Mouse (Mus musculus) retina, embryonic 14.5 days (tissue): ENCODE data around the gene Fam168a.
A peak's percentile ranks its signal among the peaks of the same experiment; 100 is the strongest.
"Not testable (repeated sequence)": the region's sequence is repeated elsewhere in the genome, so short reads cannot be mapped to it uniquely, and the experiment has no call there.

ENCODE experiments used
- DNase-seq: peaks from one replicate; pipeline ENCODE4 v3.0.0-alpha.2; 2015; ENCODE audit warnings: low spot score

The Fam168a gene

DNA sequence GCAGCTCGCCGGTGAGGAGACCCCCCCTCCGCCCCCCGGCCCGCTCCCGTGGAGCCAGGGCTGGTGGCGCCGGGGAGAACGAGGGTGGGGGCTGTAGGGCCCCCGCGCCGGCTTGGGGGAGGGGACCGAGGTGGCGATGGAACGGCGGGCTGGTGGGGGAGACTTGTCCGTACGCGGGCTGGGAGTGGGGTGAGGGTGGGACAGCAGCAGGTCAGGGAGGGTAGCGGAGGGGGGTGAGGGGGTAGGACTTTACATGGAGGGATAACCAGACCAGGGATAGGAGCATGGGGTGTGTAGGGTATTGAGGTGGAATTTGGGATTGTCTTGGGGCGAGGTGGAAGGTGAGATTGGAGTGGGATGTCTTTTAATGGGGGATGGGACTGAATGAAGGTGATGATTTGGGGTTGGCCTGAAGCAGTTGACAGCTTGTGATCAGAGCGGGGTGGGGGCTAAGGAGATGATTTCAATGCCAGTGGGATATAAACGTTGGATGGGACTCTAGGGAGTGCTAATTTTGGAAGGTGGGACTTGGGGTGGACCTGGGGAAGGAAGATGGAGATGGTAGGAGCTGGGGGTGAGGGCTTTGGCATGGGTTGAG is 547 bp downstream of the Fam168a start:
- DNase-seq, result no peak

DNA sequence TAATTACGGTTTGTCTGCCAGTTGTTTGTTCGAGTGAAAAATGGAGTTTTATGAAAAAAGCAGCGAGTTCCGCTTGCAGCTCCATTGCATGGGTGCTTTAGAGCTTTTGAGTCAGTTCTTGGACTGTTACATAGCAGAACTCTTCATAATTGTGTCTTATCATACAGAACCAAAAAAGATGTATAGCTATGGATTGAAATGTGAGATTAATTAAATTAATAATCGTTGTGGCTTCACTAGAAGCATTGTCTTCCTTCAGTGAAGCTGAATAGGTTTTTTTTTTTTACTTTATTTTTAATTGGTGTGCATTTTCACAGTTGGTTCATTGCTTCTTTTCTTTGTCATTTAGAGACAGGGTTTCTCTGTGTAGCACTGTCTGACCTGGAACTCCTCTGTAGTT is 12.3 kb downstream of the Fam168a start:
- DNase-seq, result peak; percentile 71

DNA sequence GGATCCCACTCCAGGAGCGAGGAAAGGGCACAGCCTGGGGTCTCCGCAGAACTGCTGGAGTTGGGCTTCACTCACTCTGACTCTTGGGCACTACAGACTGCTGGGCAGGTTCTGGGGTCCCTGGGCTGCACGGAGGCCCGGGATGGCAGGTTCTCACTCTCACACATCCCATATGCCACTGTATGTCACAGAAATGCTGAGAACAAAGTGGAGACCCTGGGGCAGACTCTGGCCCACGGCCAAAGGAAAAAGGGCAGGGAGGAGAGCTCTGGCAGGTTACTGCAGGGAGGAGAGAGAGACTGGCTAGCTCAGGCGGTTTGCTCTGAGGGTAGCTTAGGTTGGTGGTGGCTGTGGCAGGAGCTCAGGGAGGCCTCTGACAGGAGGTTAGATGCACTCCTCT is 15.8 kb downstream of the Fam168a start:
- no peak for DNase-seq

DNA sequence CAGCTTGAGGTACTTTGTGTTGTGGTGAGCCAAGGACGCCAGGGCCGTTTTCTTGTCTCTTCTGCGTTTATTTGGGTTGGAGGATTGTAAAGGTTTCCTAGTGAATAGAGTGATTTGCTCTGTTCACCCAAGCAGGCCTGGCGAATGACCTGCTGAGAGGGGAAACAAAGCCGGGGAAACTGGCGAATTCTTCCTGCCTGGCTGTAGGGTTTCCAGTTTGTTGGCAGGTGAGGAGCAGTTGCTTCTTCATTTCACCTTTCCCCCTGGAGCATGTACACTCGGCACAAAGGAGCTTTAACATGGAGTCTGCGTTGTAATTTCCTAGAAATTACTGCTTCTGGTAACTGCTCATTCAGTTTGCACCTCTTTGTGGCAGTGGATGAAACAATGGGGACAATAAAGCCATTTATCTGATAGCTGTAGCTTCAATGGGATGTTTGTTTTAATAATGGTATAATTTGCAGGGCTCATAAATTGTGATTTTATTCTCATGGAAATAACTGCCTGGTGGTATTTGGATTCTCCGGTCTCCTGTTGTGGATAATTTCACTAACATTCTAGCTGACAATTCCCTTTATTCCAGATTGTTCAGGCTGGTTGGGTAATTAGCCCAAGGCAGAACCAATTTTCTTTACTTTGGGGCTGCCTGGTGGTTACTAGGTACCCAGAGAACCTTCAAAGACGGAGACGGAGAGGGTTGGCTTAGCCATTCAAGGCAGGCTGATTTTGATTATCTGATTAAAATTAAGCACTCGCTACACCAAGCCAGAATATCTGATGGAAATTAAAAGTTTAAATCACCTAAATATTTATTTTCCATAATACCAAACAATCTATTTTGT is 17.2 kb downstream of the Fam168a start:
- DNase-seq, result peak; percentile 60

DNA sequence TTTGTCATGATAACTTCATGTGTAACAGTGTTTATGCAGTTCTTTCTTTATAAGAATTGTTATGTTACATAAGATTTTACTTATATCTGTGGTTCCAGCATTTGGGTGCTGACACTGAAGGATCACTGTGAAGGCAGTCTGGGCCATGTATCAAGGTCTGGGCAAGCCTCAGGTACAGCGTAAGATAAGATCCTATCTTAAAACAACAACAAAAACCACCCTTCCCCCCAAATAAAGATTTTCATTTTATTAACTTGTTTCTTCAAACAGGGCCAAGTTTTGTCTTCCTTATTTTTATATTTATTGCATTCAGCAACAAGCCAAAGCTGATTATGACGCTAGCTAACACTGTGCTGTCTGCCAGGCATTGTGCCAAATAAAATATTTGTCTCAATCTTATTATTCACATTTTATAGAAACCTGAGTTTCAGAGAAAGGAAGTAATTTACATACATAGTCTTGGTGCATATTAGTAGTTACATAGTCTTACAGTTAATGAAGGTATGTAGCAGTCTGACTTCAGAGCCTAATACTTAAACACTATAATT is 21.2 kb downstream of the Fam168a start:
- DNase-seq, result no peak

DNA sequence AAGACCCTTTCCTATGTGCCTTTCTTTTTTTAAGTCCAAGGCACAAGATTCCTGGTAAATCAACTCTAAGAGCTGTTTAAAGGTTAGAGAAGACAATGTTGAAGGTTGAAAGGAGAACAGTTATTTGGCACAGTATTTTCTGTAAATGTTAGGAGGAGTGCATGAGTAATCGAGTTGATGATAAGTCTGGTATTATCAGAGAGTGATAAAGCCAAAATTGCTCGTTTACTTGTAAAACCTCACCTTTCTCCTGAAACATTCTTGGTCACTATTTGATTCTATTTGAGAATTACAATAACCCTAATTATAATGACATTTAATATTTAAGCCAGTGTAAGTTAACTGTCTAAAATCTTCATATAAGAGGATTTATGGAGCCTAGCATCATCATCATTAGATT is 23.3 kb downstream of the Fam168a start:
- no peak for DNase-seq

DNA sequence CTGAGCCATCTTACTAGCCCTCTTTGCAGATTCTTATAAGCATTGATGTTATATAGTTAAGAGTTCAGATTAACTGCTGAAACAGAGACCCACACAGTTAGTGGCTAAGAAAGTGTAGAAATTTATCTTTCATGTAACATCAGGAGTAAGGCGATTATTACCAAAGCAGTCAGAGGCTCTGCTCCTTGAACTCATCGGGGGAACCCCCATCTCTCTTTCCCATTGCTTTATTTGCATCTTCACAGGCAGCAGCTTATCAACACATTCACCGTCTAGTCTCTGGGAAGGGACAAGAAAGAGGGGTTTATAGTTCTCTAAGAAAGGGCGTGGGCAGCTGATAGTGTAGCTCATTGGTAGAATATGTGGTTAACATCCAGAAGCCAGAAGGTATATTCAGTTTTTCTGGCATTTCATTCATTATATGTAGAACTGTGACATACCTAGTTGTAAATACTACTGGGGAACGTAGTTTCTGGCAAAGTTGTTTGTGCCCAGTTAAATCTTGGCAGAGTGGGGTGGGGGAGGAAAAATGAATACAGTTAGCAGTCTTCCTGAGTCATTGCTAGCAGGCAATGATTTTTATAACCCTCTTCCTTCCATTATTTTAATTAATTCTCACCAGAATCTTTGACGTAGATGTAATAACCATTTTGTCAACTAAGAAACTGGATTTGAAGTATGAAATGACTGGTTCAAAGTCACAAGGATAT is 26.1 kb downstream of the Fam168a start:
- no peak for DNase-seq

DNA sequence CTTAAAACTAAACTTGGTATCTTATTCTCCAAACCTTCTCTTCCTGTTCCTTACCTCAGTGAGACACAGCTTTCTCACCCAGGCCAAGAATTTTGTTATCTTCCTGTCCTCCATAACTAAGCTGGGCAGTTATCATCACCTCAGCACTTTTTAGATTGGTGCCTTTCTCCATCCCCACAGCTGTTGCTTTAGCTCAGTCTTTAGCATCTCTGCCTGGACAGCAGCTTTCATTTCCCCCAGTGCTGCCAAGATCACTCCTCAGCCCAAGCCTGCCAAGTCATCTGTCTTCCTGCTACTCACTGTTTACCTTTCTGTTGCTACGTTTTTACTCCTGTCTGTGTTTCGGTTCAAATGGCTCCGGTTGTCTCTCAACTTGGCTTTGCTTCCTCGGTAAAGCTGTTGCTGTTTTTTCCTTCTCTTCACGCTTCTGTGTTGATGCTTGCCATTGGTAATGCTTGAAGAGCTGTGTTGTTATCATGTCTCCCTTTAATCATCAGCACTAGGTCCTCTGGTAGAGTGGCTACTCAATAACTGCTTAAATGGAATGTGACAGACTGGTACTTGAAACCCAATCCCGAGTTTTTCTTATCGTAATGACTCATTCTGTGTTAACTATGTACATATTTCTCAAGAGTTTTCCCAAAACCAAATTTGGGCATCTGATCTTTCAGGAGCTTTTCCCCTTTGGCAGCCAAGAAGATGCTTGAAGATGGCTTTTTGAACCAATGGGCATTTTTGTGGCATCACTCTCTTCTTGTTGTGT is 26.8 kb downstream of the Fam168a start:
- DNase-seq, result no peak

DNA sequence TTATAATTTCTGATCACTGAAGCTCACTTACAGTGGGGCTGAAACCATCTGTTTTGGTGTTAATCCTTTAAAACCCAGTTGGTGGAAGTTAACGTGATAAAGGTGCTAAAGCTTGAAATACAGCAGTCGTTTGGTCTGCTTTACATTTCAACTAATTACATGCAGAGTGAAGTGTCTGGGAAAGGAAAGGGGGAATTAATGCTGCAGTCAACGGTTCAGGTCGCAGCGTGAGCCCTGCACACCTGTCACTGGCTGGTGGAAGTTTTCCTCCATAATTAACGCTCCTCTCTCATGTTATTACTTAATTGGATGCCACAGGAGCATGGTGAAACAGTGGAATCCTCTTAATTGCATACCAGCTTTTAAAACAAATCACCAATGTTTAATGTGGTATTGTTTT is 27.8 kb downstream of the Fam168a start:
- DNase-seq, result no peak

DNA sequence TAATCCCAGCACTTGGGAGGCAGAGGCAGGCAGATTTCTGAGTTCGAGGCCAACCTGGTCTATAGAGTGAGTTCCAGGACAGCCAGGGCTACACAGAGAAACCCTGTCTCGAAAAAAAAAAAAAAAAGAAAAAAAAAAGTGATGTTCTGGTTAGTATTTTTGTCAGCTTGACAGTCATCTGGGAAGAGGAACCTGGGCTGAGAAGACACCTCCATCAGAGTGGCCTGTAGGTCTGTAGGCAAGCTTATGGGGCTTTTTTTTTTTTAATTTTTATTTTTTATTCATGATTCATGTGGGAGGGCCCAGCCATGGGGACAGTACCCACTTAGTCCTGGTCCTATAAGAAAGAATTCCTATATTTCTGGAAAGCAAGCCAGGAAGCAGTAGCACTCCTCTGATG is 28.5 kb downstream of the Fam168a start:
- not testable (repeated sequence) for DNase-seq

DNA sequence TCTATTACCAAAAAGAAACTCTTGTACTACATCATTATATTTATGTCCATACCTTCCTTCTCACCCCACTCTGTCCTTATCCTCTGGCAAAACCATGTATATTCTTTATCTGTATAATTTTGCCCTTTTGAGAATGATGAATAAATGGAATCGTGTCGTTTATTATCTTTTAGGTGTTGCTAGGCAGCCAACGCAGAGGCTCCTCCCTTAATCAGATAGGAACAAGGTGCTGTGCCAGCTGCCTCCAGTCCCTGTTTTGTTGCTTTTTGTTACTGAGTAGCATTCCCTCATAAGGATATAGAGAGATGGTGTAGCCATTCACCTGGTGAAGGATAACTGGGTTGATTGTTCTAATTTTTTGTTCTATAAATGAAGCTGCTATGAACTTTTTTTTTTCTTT is 29.7 kb downstream of the Fam168a start:
- DNase-seq, result no peak

DNA sequence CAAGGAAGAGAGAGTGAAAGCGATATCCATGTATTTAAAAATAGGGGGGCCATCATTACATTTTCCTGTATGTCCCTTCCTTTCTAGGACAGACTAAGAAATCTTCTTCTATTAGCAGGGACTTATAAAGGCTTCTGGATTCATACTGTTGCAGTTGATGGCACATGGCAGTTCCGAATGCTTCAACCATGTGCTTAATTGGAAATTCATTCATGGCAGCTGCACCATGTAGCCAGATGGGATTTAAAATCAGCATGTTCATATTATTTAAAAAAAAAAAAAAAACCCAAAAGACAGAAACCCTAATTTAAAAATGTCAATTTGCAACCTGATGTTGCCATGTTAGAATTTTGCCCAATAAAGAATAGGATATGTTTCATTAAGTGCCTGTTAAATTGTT is 37.9 kb downstream of the Fam168a start:
- DNase-seq, result no peak

DNA sequence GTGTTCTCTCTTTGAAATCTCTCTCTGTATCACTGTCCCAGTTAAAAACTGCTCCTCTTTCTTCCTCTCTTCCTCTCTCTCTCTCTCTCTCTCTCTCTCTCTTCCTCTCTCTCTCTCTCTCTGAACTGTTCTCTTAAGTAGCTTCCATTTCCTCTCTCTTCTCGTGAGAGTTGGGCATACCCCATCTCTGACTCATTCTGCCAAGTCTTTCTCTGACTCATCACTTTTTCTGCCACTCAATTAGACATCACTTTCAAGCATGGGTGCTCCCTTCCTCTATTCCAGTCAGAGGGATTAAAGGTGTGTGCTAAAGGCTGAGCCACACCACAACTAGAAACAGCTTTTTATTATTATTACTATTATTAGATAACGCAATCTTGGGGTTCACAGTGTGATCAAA is 43.7 kb downstream of the Fam168a start:
- no peak for DNase-seq

DNA sequence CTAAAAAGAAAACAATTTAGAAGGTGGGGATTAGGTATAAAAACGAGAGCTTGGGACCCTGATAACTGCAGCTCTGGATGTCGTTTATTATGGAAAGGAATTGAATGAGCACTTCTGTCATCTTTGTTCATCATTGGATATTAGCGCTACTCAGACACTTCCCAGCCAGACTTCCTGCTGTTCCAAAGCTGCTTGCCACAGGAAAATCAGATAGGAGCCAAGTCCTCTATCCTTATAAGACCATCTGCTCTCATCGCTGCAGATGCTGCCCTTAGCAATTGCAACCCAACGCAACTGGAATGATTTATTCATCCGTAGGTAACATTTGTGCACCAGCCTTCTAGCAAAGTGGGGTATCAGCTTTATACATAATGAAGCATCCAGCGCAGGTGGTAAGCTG is 52.3 kb downstream of the Fam168a start:
- DNase-seq, result peak; percentile 9

DNA sequence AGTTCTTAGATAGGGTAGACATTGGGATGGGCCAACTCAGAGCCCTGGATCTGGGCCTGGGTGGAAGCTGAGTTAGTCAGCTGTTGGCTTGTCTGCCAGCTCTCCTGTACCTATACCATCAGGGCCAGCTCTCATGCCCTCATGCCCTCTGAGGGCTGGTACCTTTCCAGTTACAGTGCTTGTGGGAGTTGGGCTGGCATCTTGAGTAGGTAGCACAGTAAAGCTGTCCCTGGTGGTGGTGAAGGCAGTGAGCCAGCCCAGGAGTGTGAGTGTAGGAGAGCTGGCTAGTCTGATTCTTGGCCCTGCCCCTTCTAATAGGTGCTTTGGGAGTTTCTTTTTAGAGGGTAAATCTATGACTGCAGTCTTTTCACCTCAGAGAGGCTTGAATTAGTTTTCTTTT is 56.3 kb downstream of the Fam168a start:
- DNase-seq, result no peak

DNA sequence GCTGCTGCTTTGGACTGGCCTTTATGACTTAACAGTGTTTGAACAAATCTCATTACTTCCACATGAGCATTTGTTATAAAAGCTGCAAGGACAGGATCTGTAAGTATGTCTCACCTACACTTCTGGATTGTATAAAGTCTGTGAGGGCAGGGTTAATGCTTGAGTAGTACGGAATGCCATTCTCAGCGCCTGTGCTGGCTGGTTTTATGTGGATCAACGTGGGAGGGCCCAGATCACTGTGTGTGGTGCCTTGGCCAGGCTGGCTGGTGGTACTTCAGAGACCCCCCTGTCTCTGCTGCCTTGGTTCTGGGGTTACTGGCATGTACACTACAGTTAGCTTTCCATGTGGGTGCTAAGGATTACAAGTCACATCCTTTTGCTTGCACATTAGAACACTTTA is 61.1 kb downstream of the Fam168a start:
- DNase-seq, result no peak

DNA sequence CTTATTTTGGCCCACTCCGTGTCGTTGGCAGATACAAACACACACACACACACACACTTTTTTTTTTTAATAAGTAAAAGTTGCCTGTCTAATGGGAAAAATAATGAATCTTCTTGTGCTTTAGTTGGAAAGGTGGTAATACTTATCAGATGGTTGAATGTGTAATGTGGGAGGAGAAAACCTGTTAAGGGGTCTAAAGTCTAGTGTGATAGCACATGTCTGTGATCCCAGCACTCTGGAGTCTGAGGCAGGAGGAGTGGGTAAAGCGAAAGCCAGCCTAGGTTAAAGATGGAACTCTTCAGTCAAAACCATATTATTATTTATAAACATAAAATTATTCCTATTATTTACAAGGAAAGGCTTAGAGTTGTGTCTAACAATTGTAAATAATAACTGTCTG is 61.6 kb downstream of the Fam168a start:
- no peak for DNase-seq

DNA sequence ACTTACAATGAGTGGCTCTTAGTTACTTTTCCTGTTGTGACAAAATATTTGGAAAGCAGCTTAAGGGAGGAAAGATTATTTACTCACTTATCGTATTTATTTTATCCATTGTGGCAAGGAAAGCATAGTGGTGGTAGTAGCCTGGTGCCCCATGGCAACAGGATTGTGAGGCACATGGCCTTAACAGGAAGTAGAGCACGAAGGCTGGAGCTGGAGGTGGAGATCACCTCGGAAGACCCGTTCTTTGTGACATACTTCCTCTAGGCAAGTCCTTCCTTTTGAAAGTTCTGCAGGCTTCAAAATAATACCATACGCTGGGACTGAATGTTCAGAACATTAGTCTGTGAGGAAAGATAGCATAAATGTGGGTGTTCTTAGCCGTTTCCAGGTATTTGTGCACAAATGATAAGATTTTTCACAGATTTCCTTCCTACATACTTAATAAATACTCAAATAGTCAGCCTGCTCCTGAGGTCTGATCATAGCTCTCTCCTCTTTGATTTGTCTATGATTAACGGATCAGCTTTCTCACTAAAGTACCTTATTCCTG is 63.2 kb downstream of the Fam168a start:
- no peak for DNase-seq

DNA sequence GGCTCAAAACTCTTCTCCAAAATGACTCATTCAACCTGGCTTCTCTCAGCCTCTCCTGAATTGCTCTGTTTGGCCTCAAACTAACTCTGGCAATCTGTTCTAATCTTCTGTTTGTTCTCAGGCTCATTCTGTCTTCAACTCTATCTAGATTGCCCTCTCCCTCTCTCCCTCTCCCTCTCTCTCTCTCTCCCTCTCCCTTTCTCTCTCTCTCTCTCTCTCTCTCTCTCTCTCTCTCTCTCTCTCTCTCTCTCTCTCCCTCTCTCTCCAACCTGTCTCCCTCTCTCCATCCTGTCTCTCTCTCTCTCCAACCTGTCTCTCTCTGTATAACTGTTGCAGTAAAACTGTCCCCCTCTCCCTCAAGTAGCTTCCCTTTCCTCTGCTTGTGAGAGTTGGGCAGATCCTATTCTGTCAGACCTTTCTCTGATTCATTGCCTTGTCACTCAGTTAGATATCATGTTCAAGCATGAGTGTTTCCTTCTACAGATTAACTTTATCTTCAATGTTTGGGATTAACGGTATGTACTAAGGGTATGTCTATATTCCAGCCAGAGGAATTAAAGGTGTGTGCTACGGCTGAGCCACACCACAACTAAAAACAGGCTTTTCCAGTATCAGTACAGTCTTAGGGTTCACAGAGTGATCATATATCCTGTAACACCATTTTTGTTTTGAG is 64.4 kb downstream of the Fam168a start:
- no peak for DNase-seq

DNA sequence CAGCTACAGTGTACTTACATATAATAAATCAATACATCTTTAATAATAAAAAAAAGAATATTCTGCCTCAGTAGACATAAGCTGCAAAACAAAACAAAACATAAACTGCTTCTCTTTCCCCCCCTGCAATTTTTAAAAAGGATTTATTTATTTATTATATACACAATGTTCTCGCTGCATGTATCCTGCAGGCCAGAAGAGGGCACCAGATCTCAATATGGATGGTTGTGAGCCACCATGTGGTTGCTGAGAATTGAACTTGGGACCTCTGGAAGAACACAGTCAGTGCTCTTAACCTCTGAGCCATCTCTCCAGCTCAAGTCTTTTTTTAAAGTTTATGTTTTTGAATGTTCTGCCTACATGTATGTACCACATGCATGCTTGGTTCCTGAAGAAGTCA is 67.8 kb downstream of the Fam168a start:
- DNase-seq, result no peak

DNA sequence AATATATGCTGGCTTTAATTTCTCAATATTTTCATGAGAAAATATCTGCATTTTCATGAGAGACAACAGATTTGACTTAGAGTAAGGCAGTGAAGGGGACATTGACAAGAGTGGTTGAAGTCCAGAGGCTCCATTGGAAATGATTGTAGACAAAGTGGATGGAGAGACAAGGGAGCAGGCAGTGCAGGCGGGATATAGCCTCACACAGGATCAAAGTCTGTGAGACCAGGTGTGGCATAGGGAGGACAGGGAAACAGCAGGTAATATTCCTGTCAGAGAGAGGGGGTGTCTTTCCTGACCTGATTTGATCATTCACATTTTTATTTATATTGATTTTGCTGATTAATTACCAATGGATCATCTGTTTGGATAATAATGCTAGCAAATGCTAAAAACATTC is 69.4 kb downstream of the Fam168a start:
- no peak for DNase-seq
